Mouse (Mus musculus) layer of hippocampus, postnatal 36 days (tissue): ENCODE data around the gene Ms4a6c. TPM values are rescaled to one million over a fixed set of nuclear protein-coding genes. Genes with fewer than 3 reads are reported as not detected.
"Not testable (repeated sequence)": the region's sequence is repeated elsewhere in the genome, so short reads cannot be mapped to it uniquely, and the experiment has no call there.

Experiments used
- DNase-seq, 2 experiments: peaks; one replicate each; pipeline ENCODE4 v3.0.0; 2022
- total RNA-seq, 2 experiments: library from RNA; stranded (reverse); gene quantifications; 2 replicates each; pipeline ENCODE4 v1.2.3; 2021

The Ms4a6c gene
- total RNA-seq, 2 experiments from 2014 or later: 1.2 to 2.3 TPM

GRCm38 (mm10) chr19:11501326-11501725 is 32.2 kb downstream of the Ms4a6c start:
- DNase-seq: no peak

DNA sequence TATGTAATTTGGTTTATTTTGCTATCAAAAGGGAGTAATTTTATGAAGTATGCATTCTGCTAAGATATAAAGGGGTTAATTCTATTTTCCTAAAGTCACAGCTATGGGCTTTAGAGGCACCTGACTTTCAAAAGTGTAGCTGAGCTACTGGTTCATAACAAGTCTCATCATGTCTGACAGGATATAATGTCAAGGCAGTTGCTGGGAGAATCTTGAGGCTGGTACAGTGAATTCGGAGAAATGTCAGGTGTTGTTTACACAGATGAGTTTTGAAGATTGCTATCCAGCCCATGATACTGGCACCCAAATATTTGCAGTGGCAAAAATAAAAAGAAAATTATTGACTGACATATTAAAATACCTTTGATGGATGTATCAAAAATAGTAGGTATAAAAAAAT is 35.7 kb downstream of the Ms4a6c start:
- no peak for DNase-seq

DNA sequence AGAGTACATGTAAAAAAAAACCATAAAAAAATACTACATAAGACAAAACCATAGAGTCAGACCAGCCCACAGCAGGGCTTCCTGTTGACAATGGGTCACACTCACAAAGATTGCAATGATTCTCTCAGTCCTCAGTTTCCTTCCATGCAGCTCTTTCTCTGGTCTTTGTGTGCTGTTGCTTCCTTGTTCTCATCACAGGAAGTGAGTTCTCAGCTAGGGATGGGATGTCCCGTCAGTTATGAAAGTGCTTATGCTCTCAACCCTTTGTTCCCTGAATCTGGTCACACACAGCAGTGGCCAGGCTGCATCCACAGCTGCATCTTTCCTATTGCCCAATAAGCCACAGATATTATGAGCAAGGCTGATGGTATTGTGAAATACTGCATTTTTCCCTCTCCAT is 44.3 kb downstream of the Ms4a6c start:
- DNase-seq: no peak

- no peak for DNase-seq
Observed at GRCm38 (mm10) chr19:11516246-11516645, 47.1 kb downstream of the Ms4a6c start, which contains the start of gene Ms4a6b. Gene Ms4a6b (plus strand): TSS chr19:11516512.

DNA sequence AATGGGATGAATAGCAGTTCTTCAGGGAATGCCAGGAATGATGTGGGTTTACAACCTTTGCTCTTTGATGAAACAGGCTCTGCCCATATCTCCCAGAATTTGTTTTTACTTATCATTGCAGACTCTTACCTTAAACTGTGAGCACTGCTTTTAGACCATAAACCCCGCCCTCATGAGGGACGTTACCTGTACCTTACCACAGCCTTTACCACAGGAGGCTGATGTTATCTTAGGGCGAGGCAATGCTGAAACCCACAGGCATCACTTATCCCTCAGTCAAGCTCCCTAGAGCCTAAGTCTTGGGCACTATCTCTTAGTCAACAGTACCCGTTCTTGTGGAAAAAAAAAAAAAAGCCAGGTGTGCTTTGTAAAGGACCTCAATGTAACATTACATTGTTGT is 47.7 kb downstream of the Ms4a6c start:
- no peak for DNase-seq

DNA sequence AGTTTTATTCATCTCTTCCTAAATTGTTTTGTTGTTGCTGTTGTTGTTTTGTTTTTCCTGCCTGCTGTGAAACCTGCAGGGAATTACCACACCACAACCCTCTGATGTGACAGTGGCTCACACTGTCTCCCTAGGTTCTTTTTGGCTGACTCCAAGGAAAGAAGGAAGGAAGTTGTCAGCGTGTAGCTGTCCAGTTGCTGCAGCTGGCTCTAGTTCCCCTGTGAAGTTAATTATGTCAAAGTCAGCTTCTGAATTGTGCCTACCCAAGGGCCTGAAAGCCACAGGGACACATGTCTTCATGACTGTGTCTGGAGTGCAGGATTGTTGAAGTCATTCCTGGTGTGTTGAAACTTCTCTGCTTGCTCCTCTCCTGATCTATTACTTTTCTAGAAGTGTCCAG is 48.2 kb downstream of the Ms4a6c start:
- DNase-seq: not testable (repeated sequence)

GRCm38 (mm10) chr19:11518356-11518755 is 49.2 kb downstream of the Ms4a6c start:
- DNase-seq: not testable (repeated sequence)

GRCm38 (mm10) chr19:11520146-11520545 is 51.0 kb downstream of the Ms4a6c start:
- DNase-seq: no peak

Other genes starting within 250 kb of the Ms4a6c start
- gene Ms4a12, start 236.9 kb upstream of the Ms4a6c start, total RNA-seq: not detected
- not detected for gene Ms4a1, start 203.1 kb upstream of the Ms4a6c start, total RNA-seq
- not detected for gene Ms4a5, start 185.5 kb upstream of the Ms4a6c start, total RNA-seq
- not detected for gene Ms4a14, start 154.9 kb upstream of the Ms4a6c start, total RNA-seq
- gene Ms4a7, start 133.2 kb upstream of the Ms4a6c start, total RNA-seq: under 1 TPM; 0.30 to 0.35 TPM
- under 1 TPM; 0.57 to 0.78 TPM for gene Ms4a4a, start 93.8 kb upstream of the Ms4a6c start, total RNA-seq
- not detected for gene Ms4a4c, start 64.6 kb upstream of the Ms4a6c start, total RNA-seq
- not detected for gene Ms4a4b, start 25.8 kb upstream of the Ms4a6c start, total RNA-seq
- gene Gm8369, start 16.6 kb downstream of the Ms4a6c start, total RNA-seq: under 1 TPM; 0.30 to 0.57 TPM
- 1 to 10 TPM; 1.7 to 3.2 TPM for gene Ms4a6b, start 47.1 kb downstream of the Ms4a6c start, total RNA-seq
- not detected for gene Ms4a4d, start 67.4 kb downstream of the Ms4a6c start, total RNA-seq
- gene Ms4a6d, start 135.5 kb downstream of the Ms4a6c start, total RNA-seq: 1 to 10 TPM; 1.2 to 1.4 TPM
- not detected for gene Ms4a2, start 154.4 kb downstream of the Ms4a6c start, total RNA-seq
- not detected for gene Ms4a3, start 171.5 kb downstream of the Ms4a6c start, total RNA-seq
- gene Oosp2, start 191.2 kb downstream of the Ms4a6c start, total RNA-seq: not detected
- gene Oosp1, start 221.8 kb downstream of the Ms4a6c start, total RNA-seq: not detected
- gene Oosp3, start 227.7 kb downstream of the Ms4a6c start, total RNA-seq: not detected